Mouse (Mus musculus) cortical plate, adult 2 months (tissue): ENCODE results near the gene Nme1.

Source experiments
- CTCF ChIP-seq: fragments of 200-500 bp; IDR thresholded peaks from 2 replicates; pipeline ENCODE4 v1.5.1; 2011; ENCODE audit warnings: mild to moderate bottlenecking, control low read depth, low read length; ENCODE audit not compliant: insufficient read depth; ENCODE audit errors: extremely low read depth
- POLR2A ChIP-seq: fragments of 200-500 bp; IDR thresholded peaks from 2 replicates; pipeline ENCODE4 v1.6.1; 2011; ENCODE audit warnings: mild to moderate bottlenecking, low read length, control low read depth; ENCODE audit not compliant: insufficient read depth; ENCODE audit errors: extremely low read depth

GRCm38 (mm10) chr11:93987625-93988327 lies 19.5 kb upstream of the Nme1 start:
- TF ChIP-seq POLR2A (no peak), CTCF (no peak)
